Mouse (Mus musculus): ENCODE results near the gene Pet117.

DNA sequence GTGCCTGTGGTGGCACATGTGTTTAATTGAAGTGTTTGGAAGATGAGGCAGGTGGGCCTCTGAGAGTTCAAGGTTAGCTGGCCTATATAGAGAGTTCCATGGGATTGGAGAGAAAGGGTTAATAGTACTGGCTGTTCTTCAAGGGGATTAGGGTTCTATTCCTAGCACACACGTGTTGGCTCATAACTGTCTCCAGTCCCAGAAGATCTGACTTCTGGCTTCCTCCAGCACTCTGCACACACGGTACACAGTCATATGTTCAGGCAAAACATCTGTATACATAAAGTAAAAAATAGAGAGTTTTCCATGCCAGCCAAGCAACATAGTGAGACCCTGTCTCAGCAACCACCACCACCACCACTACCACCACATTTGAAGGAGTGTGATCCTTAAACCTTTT lies 17.5 kb downstream of the Pet117 start:
- TF ChIP-seq POLR2A (IDR thresholded peaks at IDR 0.05; ENCODE audit: control insufficient read depth, low read depth, low read length) (no peak), CTCF (IDR thresholded peaks at IDR 0.05; ENCODE audit: control insufficient read depth, insufficient read depth, insufficient replicate concordance, low read depth, low read length) (no peak)
